Mouse (Mus musculus): Measurements from ENCODE around the gene Eif2ak3.

DNA sequence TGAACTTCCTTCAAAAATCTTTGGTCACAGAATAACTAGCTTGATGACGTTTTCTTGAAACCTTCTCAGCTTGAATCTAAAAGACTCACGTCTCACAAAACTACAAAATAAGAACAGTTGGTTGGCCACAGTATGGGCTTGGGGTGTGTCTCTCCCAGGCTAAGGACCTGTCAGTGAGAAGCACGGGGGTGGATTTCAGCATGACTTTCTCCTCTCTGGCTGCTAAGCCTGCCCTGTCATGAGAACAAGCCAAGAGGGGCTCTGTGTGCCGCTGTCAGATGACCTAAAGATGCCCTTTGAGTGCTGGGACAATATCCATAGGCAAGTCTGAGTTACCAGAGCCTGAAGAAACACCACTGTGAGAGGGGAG is 31.8 kb upstream of the Eif2ak3 start:
- TF ChIP-seq CTCF (IDR thresholded peaks at IDR 0.05; ENCODE audit: borderline replicate concordance, extremely low read depth, insufficient read depth, insufficient read length) = no peak
- TF ChIP-seq POLR2A (IDR thresholded peaks at IDR 0.05; ENCODE audit: borderline replicate concordance, extremely low read depth, insufficient read depth, insufficient read length, poor library complexity, severe bottlenecking) = no peak

All from brain, embryonic 14.5 days (tissue).